Mouse (Mus musculus): ENCODE measurements around the gene Sh2d7. TPM values are rescaled to one million over a fixed set of nuclear protein-coding genes. Genes with fewer than 3 reads are reported as not detected.

The Sh2d7 gene
- total RNA-seq, 1 experiment: 0.18 TPM

DNA sequence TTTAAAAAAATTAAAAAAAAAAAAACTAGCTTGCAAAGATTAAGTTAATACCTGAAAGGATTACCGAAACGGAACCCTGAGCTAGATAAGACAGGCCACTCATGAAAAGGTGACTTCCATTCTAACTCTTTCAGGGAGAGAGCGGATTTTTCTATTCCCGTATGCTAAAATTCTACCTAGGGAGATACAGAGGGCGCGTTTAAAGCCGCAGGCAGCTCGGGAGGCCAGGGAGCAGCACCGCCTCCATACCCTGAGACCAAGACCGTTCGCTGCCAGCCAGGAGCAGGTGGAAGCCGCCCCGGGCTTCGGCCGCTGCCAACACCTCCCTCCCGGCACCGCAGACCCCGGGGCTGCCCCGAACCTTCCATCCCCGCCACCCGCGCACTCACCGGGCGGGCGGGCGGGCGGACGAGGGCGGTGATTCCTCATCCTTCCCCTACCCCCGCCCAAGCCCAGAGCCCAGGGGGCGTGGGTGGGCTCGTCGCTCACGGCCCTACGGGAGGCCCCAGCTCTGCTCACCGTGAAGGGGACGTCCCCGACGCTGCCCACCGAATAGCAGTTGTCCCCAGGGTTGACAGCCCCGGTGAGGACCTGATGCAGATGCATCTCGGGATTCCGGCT is 37.8 kb upstream of the Sh2d7 start:
- in situ Hi-C loops (cut with MboI; ENCODE audit: low sequenced_read_pairs in 2 of 2, unreplicated experiment in 2 of 2): no loop called here
- H3K9me3 ChIP-seq (ENCODE audit: control insufficient read depth, insufficient read depth, low read depth, low read length): no peaks in the 10 kb centered on the region
- peak overlapping the region; percentile 76; the same call in 1 of the 2 replicates for H3K27ac ChIP-seq (ENCODE audit: insufficient read depth, low read depth, low read length, poor library complexity, severe bottlenecking)
- H3K9ac ChIP-seq (ENCODE audit: insufficient read depth, low read depth, low read length, poor library complexity, severe bottlenecking): peak overlapping the region; percentile 85
- TF ChIP-seq ZC3H11A (IDR thresholded peaks at IDR 0.05; ENCODE audit: borderline replicate concordance, low read depth, low read length) (no peak), MAFK (IDR thresholded peaks at IDR 0.05; ENCODE audit: insufficient read depth, low read depth, low read length) (no peak), ZNF384 (IDR thresholded peaks at IDR 0.05; ENCODE audit: low read depth, low read length) (no peak), HCFC1 (IDR thresholded peaks at IDR 0.05; ENCODE audit: borderline replicate concordance, insufficient read depth, low read length) (no peak; the same call in 1 of the 2 replicates), CHD2 (IDR thresholded peaks at IDR 0.05; ENCODE audit: low read depth, low read length) (no peak)
- H3K4me3 ChIP-seq (ENCODE audit: insufficient read depth in 1 of 2, low read depth in 1 of 2, low read length in 2 of 2, poor library complexity in 1 of 2, severe bottlenecking in 1 of 2): peak overlapping the region; percentile 88 to 90
- no peak for DNase-seq (ENCODE audit: low read depth, low spot score)
- no peaks in the 10 kb centered on the region for H3K4me1 ChIP-seq (ENCODE audit: control insufficient read depth in 2 of 2, insufficient read depth in 2 of 2, low read length in 2 of 2, poor library complexity in 1 of 2)
- H3K36me3 ChIP-seq (ENCODE audit: control insufficient read depth, insufficient read depth, low read length, poor library complexity, severe bottlenecking): no peaks in the 10 kb centered on the region; the same call in 1 of the 2 replicates

DNA sequence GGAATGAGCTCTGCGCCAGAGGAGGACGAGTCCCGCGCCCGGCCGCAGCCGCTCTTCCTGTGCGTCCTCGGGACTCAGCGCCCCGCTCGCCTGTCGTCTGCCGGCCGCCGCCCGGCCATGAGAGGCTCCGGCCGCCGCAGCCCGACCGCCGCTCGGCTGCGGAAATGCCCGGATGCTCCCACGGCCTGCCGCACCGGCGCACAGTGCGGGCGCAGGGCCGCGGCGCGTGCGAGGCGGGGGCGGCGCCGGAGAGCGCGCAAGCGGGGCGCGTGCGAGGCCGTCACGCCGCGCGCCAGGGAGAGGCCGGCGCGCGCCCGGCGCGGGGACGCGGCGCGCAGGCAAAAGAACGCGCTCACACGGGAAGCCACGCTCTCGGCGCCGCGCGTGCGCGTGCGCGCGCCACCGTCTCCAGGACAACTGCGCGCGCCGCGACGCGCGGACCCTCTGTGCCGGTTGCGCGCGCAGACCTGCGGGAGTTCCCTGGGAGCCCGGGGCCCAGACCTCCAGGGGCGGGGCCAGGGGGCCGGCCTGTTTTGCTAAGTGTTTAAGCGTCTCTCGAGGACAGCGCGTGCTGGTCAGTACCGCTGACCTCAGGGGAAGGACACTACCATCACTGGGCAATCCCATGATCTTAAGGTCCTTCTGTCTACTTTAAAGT is 37.2 kb upstream of the Sh2d7 start, which contains the start of gene Dmxl2:
TSS of gene Dmxl2 (minus strand) at position 174 of the 658 bp plus-strand sequence.
- TF ChIP-seq MAFK (IDR thresholded peaks at IDR 0.05; ENCODE audit: insufficient read depth, low read depth, low read length): no peak
- no peak for TF ChIP-seq ZC3H11A (IDR thresholded peaks at IDR 0.05; ENCODE audit: borderline replicate concordance, low read depth, low read length)
- no peak for TF ChIP-seq CHD2 (IDR thresholded peaks at IDR 0.05; ENCODE audit: low read depth, low read length)
- TF ChIP-seq HCFC1 (IDR thresholded peaks at IDR 0.05; ENCODE audit: borderline replicate concordance, insufficient read depth, low read length): 0 out of 2 replicates have a peak, but pooled peaks have one; percentile 7
- in situ Hi-C loops (cut with MboI; ENCODE audit: low sequenced_read_pairs in 2 of 2, unreplicated experiment in 2 of 2): no loop called here
- Histone ChIP-seq H3K36me3 (ENCODE audit: control insufficient read depth, insufficient read depth, low read length, poor library complexity, severe bottlenecking) (no peaks in the 10 kb centered on the region; the same call in 1 of the 2 replicates), H3K9ac (ENCODE audit: insufficient read depth, low read depth, low read length, poor library complexity, severe bottlenecking) (peak within 1 kb of the TSS; percentile 85), H3K4me1 (ENCODE audit: control insufficient read depth in 2 of 2, insufficient read depth in 2 of 2, low read length in 2 of 2, poor library complexity in 1 of 2) (no peaks in the 10 kb centered on the region), H3K4me3 (ENCODE audit: insufficient read depth in 1 of 2, low read depth in 1 of 2, low read length in 2 of 2, poor library complexity in 1 of 2, severe bottlenecking in 1 of 2) (peak within 1 kb of the TSS; percentile 88 to 90), H3K27ac (ENCODE audit: insufficient read depth, low read depth, low read length, poor library complexity, severe bottlenecking) (peak within 1 kb of the TSS; percentile 76; the same call in 1 of the 2 replicates), H3K9me3 (ENCODE audit: control insufficient read depth, insufficient read depth, low read depth, low read length) (no peaks in the 10 kb centered on the region)
- DNase-seq (ENCODE audit: low read depth, low spot score): peak; percentile 83

DNA sequence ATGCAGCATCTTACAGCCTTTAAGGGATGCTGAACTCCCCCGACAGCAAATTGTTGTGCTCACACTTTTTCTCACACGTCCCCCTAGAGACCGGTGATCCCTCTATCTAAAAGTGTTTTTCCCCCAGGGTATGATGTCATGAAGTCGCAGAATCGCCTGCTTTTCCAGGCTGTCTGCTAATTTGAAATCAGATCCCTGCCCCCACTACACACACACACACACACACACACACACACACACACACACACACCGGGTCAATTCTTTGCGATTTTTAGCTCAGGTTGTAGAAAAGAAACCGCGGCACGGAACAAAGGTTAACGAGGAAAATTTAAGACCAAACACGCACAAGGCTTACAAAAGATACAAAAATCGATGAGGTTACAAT is 36.7 kb upstream of the Sh2d7 start:
- in situ Hi-C loops (cut with MboI; ENCODE audit: low sequenced_read_pairs in 2 of 2, unreplicated experiment in 2 of 2): no loop called here
- no peaks in the 10 kb centered on the region; the same call in 1 of the 2 replicates for H3K36me3 ChIP-seq (ENCODE audit: control insufficient read depth, insufficient read depth, low read length, poor library complexity, severe bottlenecking)
- peak overlapping the region; percentile 57 to 90 for H3K4me3 ChIP-seq (ENCODE audit: insufficient read depth in 1 of 2, low read depth in 1 of 2, low read length in 2 of 2, poor library complexity in 1 of 2, severe bottlenecking in 1 of 2)
- H3K9me3 ChIP-seq (ENCODE audit: control insufficient read depth, insufficient read depth, low read depth, low read length): no peaks in the 10 kb centered on the region
- H3K4me1 ChIP-seq (ENCODE audit: control insufficient read depth in 2 of 2, insufficient read depth in 2 of 2, low read length in 2 of 2, poor library complexity in 1 of 2): no peaks in the 10 kb centered on the region
- TF ChIP-seq ZNF384 (IDR thresholded peaks at IDR 0.05; ENCODE audit: low read depth, low read length) (no peak), HCFC1 (IDR thresholded peaks at IDR 0.05; ENCODE audit: borderline replicate concordance, insufficient read depth, low read length) (no peak), CHD2 (IDR thresholded peaks at IDR 0.05; ENCODE audit: low read depth, low read length) (no peak), MAFK (IDR thresholded peaks at IDR 0.05; ENCODE audit: insufficient read depth, low read depth, low read length) (no peak), ZC3H11A (IDR thresholded peaks at IDR 0.05; ENCODE audit: borderline replicate concordance, low read depth, low read length) (no peak)
- no peak for DNase-seq (ENCODE audit: low read depth, low spot score)
- no peak overlapping the region for H3K27ac ChIP-seq (ENCODE audit: insufficient read depth, low read depth, low read length, poor library complexity, severe bottlenecking)
- no peak overlapping the region for H3K9ac ChIP-seq (ENCODE audit: insufficient read depth, low read depth, low read length, poor library complexity, severe bottlenecking)

DNA sequence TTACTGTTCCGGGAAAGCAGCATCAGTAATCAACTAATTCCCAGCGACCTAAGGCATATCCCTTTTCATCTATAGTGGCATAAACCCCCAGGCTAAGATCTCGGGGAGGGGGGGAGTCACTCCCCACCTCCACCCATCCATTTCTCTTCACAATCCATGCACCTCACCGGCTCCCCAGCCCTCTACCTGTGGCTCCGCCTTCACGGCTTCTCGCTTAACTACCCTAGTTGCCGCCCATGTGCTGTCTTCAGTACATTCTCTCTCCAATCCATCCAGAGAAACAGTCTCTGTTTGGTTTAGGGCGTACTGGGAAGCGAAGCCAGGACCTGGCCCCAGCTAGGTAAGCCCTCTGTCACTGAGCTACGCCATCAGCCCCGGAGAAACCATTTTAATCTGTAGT is 35.9 kb upstream of the Sh2d7 start:
- no peak overlapping the region for H3K9ac ChIP-seq (ENCODE audit: insufficient read depth, low read depth, low read length, poor library complexity, severe bottlenecking)
- in situ Hi-C loops (cut with MboI; ENCODE audit: low sequenced_read_pairs in 2 of 2, unreplicated experiment in 2 of 2): no loop called here
- no peak overlapping the region for H3K27ac ChIP-seq (ENCODE audit: insufficient read depth, low read depth, low read length, poor library complexity, severe bottlenecking)
- no peaks in the 10 kb centered on the region for H3K4me1 ChIP-seq (ENCODE audit: control insufficient read depth in 2 of 2, insufficient read depth in 2 of 2, low read length in 2 of 2, poor library complexity in 1 of 2)
- H3K4me3 ChIP-seq (ENCODE audit: insufficient read depth in 1 of 2, low read depth in 1 of 2, low read length in 2 of 2, poor library complexity in 1 of 2, severe bottlenecking in 1 of 2): no peak overlapping the region
- H3K9me3 ChIP-seq (ENCODE audit: control insufficient read depth, insufficient read depth, low read depth, low read length): no peaks in the 10 kb centered on the region
- TF ChIP-seq CHD2 (IDR thresholded peaks at IDR 0.05; ENCODE audit: low read depth, low read length): no peak
- no peak for TF ChIP-seq HCFC1 (IDR thresholded peaks at IDR 0.05; ENCODE audit: borderline replicate concordance, insufficient read depth, low read length)
- no peak for TF ChIP-seq ZNF384 (IDR thresholded peaks at IDR 0.05; ENCODE audit: low read depth, low read length)
- no peak for TF ChIP-seq MAFK (IDR thresholded peaks at IDR 0.05; ENCODE audit: insufficient read depth, low read depth, low read length)
- no peak for TF ChIP-seq ZC3H11A (IDR thresholded peaks at IDR 0.05; ENCODE audit: borderline replicate concordance, low read depth, low read length)
- no peaks in the 10 kb centered on the region; the same call in 1 of the 2 replicates for H3K36me3 ChIP-seq (ENCODE audit: control insufficient read depth, insufficient read depth, low read length, poor library complexity, severe bottlenecking)
- no peak for DNase-seq (ENCODE audit: low read depth, low spot score)
